Mouse (Mus musculus) limb, embryonic 12.5 days (tissue): Measurements from ENCODE around the gene Hmx3. TPM values are rescaled to one million over a fixed set of nuclear protein-coding genes. Genes with fewer than 3 reads are reported as not detected.

Source experiments
- ATAC-seq: fragments of 200-750 bp; cut with Nextera tagmentation; 2 replicates; pipeline ENCODE4 v1.8.0; 2017; ENCODE audit warnings: low read depth, moderate TSS enrichment; ENCODE audit not compliant: insufficient number of reproducible peaks, insufficient read depth, low FRiP score, low TSS enrichment
- H3K27ac ChIP-seq: fragments of 300-500 bp; sonication (generic); 2 replicates; pipeline ENCODE4 v1.5.1; 2016; ENCODE audit warnings: mild to moderate bottlenecking, moderate library complexity
- H3K27me3 ChIP-seq: fragments of 300-500 bp; sonication (generic); 2 replicates; pipeline ENCODE4 v1.6.1; 2016; ENCODE audit warnings: mild to moderate bottlenecking, moderate library complexity
- H3K36me3 ChIP-seq: fragments of 300-500 bp; sonication (generic); 2 replicates; pipeline ENCODE4 v1.6.1; 2016; ENCODE audit warnings: mild to moderate bottlenecking, moderate library complexity
- H3K4me1 ChIP-seq: fragments of 300-500 bp; sonication (generic); replicated peaks from 2 replicates; pipeline ENCODE4 v1.6.1; 2016
- H3K4me2 ChIP-seq: fragments of 300-500 bp; sonication (generic); 2 replicates; pipeline ENCODE4 v1.6.1; 2016; ENCODE audit warnings: mild to moderate bottlenecking, moderate library complexity
- H3K4me3 ChIP-seq: fragments of 300-500 bp; sonication (generic); replicated peaks from 2 replicates; pipeline ENCODE4 v1.5.1; 2016; ENCODE audit warnings: mild to moderate bottlenecking
- H3K9ac ChIP-seq: fragments of 300-500 bp; sonication (generic); replicated peaks from 2 replicates; pipeline ENCODE4 v1.6.1; 2016; ENCODE audit warnings: mild to moderate bottlenecking, moderate library complexity
- H3K9me3 ChIP-seq: fragments of 300-500 bp; sonication (generic); 2 replicates; pipeline ENCODE4 v1.6.1; 2016; ENCODE audit warnings: mild to moderate bottlenecking, moderate library complexity
- WGBS: fragments of 180-500 bp; shearing (Covaris S2); methylation state at CpG from one replicate; pipeline ENCODE4 v1.1.7; 2016; 5-methylcytosine and 5-hydroxymethylcytosine counted together
- polyA plus RNA-seq: library from polyadenylated mRNA; unstranded; fragments of >200 nt; fragmentation: Nextera tagmentation; extraction: Ambion mirVana; gene quantifications from 2 replicates; pipeline ENCODE4 v1.2.1, GENCODE M21; 2016

Gene Hmx3
- polyA plus RNA-seq, 1 experiment from 2014 or later: not detected

GRCm38 (mm10) chr7:131548473-131548872 lies 5.8 kb downstream of the Hmx3 start, which contains the start of gene Hmx2:
Gene Hmx2 (plus strand): TSS chr7:131548773.
- ATAC-seq: no peak
- H3K9ac ChIP-seq: no peak within 1 kb of the TSS
- no peaks in the 10 kb centered on the region for H3K9me3 ChIP-seq
- peaks cover 17% of the 10 kb centered on the region for H3K4me1 ChIP-seq
- H3K36me3 ChIP-seq: no peaks in the 10 kb centered on the region
- no peak within 1 kb of the TSS for H3K27ac ChIP-seq
- H3K4me2 ChIP-seq: no peak within 1 kb of the TSS
- 4% methylated on average over 3 of the region's 3 CpGs for WGBS
- peaks cover 98% of the 10 kb centered on the region for H3K27me3 ChIP-seq
- H3K4me3 ChIP-seq: no peak within 1 kb of the TSS

GRCm38 (mm10) chr7:131551471-131551870 lies 8.8 kb downstream of the Hmx3 start:
- H3K4me1 ChIP-seq: peaks cover 22% of the 10 kb centered on the region
- no peak for ATAC-seq
- H3K9me3 ChIP-seq: no peaks in the 10 kb centered on the region
- H3K4me2 ChIP-seq: no peak overlapping the region
- 3% methylated on average over 4 of the region's 4 CpGs for WGBS
- no peak overlapping the region for H3K27ac ChIP-seq
- peaks cover 99% of the 10 kb centered on the region for H3K27me3 ChIP-seq
- no peak overlapping the region for H3K4me3 ChIP-seq
- no peak overlapping the region for H3K9ac ChIP-seq
- no peaks in the 10 kb centered on the region for H3K36me3 ChIP-seq

GRCm38 (mm10) chr7:131551931-131552741 lies 9.5 kb downstream of the Hmx3 start:
- Histone ChIP-seq H3K4me3 (no peak overlapping the region), H3K36me3 (no peaks in the 10 kb centered on the region), H3K27ac (no peak overlapping the region), H3K9ac (no peak overlapping the region), H3K27me3 (peaks cover 99% of the 10 kb centered on the region), H3K9me3 (no peaks in the 10 kb centered on the region), H3K4me1 (peaks cover 29% of the 10 kb centered on the region), H3K4me2 (no peak overlapping the region)
- ATAC-seq: no peak
- under 1% methylated on average over 42 of the region's 42 CpGs for WGBS

- H3K27ac ChIP-seq: no peak overlapping the region
- 2% methylated on average over 5 of the region's 5 CpGs for WGBS
- H3K27me3 ChIP-seq: peaks cover 99% of the 10 kb centered on the region
- H3K4me2 ChIP-seq: no peak overlapping the region
- peaks cover 29% of the 10 kb centered on the region for H3K4me1 ChIP-seq
- no peak for ATAC-seq
- H3K36me3 ChIP-seq: no peaks in the 10 kb centered on the region
- no peak overlapping the region for H3K4me3 ChIP-seq
- no peak overlapping the region for H3K9ac ChIP-seq
- H3K9me3 ChIP-seq: no peaks in the 10 kb centered on the region
Measured at GRCm38 (mm10) chr7:131552781-131553180, 10.1 kb downstream of the Hmx3 start.

GRCm38 (mm10) chr7:131553771-131554175 lies 11.1 kb downstream of the Hmx3 start:
- H3K4me2 ChIP-seq: peak overlapping the region; percentile 65
- no peak overlapping the region for H3K27ac ChIP-seq
- H3K27me3 ChIP-seq: peaks cover 98% of the 10 kb centered on the region
- no peaks in the 10 kb centered on the region for H3K9me3 ChIP-seq
- no peak for ATAC-seq
- H3K36me3 ChIP-seq: no peaks in the 10 kb centered on the region
- peaks cover 29% of the 10 kb centered on the region for H3K4me1 ChIP-seq
- H3K4me3 ChIP-seq: peak overlapping the region; percentile 42
- WGBS: 1% methylated on average over 39 of the region's 39 CpGs
- H3K9ac ChIP-seq: no peak overlapping the region; the same call in 1 of the 2 replicates

GRCm38 (mm10) chr7:131554341-131555180 lies 11.9 kb downstream of the Hmx3 start:
- Histone ChIP-seq H3K27ac (no peak overlapping the region), H3K9ac (no peak overlapping the region; the same call in 1 of the 2 replicates), H3K4me1 (peaks cover 29% of the 10 kb centered on the region), H3K36me3 (no peaks in the 10 kb centered on the region), H3K4me3 (peak overlapping the region; percentile 42), H3K9me3 (no peaks in the 10 kb centered on the region), H3K4me2 (peak overlapping the region; percentile 65), H3K27me3 (peaks cover 92% of the 10 kb centered on the region)
- under 1% methylated on average over 45 of the region's 45 CpGs for WGBS
- 0 out of 2 replicates have a peak, but pooled peaks have one; percentile 26 for ATAC-seq

GRCm38 (mm10) chr7:131555301-131556081 lies 12.8 kb downstream of the Hmx3 start:
- H3K9me3 ChIP-seq: no peaks in the 10 kb centered on the region
- H3K4me1 ChIP-seq: peaks cover 29% of the 10 kb centered on the region
- peak overlapping the region; percentile 13; the same call in 1 of the 2 replicates for H3K4me3 ChIP-seq
- peak overlapping the region; percentile 38 for H3K4me2 ChIP-seq
- ATAC-seq: no peak
- under 1% methylated on average over 68 of the region's 68 CpGs for WGBS
- peaks cover 83% of the 10 kb centered on the region for H3K27me3 ChIP-seq
- no peak overlapping the region for H3K9ac ChIP-seq
- no peak overlapping the region for H3K27ac ChIP-seq
- no peaks in the 10 kb centered on the region for H3K36me3 ChIP-seq

- 2% methylated on average over 9 of the region's 9 CpGs for WGBS
- Histone ChIP-seq H3K4me2 (no peak overlapping the region), H3K4me3 (0 out of 2 replicates have a peak overlapping the region, but pooled peaks have one; percentile 13)
Measured at GRCm38 (mm10) chr7:131556116-131556515, 13.4 kb downstream of the Hmx3 start.

GRCm38 (mm10) chr7:131556541-131557271 lies 14.0 kb downstream of the Hmx3 start:
- no peak for ATAC-seq
- under 1% methylated on average over 37 of the region's 37 CpGs for WGBS
- H3K27me3 ChIP-seq: peaks cover 71% of the 10 kb centered on the region
- 0 out of 2 replicates have a peak, but pooled peaks cover under 1% of the 10 kb centered on the region for H3K36me3 ChIP-seq
- no peaks in the 10 kb centered on the region for H3K9me3 ChIP-seq
- H3K4me1 ChIP-seq: peaks cover 35% of the 10 kb centered on the region
- H3K9ac ChIP-seq: no peak overlapping the region; the same call in 1 of the 2 replicates
- peak overlapping the region; percentile 33 for H3K4me2 ChIP-seq
- H3K4me3 ChIP-seq: peak overlapping the region; percentile 23
- no peak overlapping the region for H3K27ac ChIP-seq

More at GRCm38 (mm10) chr7:131556116-131556515, 13.4 kb downstream of the Hmx3 start:
- peaks cover 30% of the 10 kb centered on the region for H3K4me1 ChIP-seq
- no peaks in the 10 kb centered on the region for H3K9me3 ChIP-seq
- no peaks in the 10 kb centered on the region for H3K36me3 ChIP-seq
- ATAC-seq: no peak
- H3K9ac ChIP-seq: no peak overlapping the region
- peaks cover 77% of the 10 kb centered on the region for H3K27me3 ChIP-seq
- no peak overlapping the region for H3K27ac ChIP-seq

- no peaks in the 10 kb centered on the region for H3K9me3 ChIP-seq
- H3K27me3 ChIP-seq: peaks cover 61% of the 10 kb centered on the region
- H3K9ac ChIP-seq: no peak overlapping the region
- H3K4me1 ChIP-seq: peaks cover 38% of the 10 kb centered on the region
- WGBS: 43% methylated on average over 2 of the region's 2 CpGs
- no peak overlapping the region for H3K27ac ChIP-seq
- no peak overlapping the region for H3K4me3 ChIP-seq
- peaks cover 11% of the 10 kb centered on the region for H3K36me3 ChIP-seq
- H3K4me2 ChIP-seq: no peak overlapping the region
- ATAC-seq: no peak
Measured at GRCm38 (mm10) chr7:131557751-131558150, 15.1 kb downstream of the Hmx3 start.
